Mouse (Mus musculus) T-helper 1 cell (primary cell): ENCODE measurements around the gene Tpst1.

Experiments
- in situ Hi-C: fragments of 300-600 bp; cut with MboI, MseI; formaldehyde crosslinking; loops from one replicate; pipeline ENCODE4 v1.15.1; 2025; ENCODE audit warnings: high pct_unique_total_duplicates

Tpst1 gene

DNA sequence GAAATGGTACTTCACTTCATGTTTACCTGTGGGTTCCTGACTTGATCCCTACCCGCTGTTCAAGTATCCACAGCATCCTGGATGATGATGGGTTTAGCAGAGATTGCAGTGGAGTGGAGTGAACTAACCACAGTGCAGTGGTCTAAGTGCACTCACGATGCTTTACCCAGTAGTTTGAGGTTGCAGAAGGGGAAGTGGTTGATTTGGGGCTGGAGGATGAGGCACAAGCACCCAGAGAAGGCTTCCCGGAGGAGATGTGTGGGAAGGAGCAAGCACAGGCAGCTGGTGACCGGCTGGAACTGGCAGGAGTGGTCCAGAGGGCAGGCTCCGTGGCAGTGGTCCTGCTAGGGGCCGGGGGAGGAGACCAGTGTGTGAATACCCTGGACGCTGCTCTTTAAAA, 16.1 kb downstream of the Tpst1 start:
- in situ Hi-C loops = no loop called here

DNA sequence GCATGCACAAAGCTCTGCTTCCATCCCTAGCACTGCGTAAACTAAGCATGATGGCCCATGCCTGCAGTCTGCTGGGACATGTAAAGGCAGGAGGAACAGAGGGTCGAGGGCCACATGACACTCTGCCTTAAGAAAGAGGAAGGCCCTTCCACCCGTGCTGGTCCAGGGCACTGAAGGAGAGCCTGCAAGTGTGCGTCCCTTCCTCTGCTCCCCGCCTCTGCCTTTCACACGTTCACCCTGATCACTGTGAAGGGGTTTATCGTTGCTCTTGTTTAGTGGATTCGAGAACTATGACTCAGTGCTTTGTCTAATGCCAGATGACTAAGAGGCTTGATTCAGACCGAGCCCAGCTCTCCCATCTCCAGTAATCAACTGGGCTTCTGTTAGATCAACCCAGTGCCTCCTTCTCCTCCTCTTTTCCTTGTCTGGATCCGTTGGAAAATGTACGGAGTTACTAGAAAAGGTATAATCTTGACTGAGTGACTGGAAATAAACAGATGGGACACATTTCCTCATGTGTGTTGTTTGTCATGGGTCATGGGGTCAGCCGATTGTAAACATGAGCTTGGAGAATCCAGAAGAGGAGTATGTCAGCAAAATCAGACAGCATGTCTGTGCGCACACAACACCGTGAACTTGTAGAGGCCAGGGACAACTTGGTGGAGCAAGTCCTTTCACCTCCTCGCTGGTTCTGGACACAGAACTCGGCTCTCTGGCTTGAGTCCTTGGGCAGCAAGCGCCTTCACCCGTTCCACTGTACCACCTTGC, 16.7 kb downstream of the Tpst1 start:
- in situ Hi-C loops = no loop called here

DNA sequence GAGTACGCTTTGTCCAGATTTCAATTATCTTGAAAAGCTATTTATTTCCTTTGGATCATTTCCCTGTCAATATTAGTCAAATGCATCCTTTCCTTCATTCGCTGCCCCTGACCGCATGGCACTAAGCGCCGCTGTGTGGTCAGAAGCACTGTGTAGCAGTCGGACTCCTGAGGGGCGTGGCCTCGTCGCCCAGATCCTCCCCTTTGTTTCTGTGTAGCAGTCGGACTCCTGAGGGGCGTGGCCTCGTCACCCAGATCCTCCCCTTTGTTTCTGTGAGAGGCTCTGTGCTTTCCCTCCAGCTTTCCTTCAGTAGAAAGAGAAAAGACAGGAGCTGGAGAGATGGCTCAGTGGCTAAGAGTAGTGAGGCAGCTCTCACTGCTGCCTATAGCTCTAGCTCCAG, 23.6 kb downstream of the Tpst1 start:
- in situ Hi-C loops = no loop called here

DNA sequence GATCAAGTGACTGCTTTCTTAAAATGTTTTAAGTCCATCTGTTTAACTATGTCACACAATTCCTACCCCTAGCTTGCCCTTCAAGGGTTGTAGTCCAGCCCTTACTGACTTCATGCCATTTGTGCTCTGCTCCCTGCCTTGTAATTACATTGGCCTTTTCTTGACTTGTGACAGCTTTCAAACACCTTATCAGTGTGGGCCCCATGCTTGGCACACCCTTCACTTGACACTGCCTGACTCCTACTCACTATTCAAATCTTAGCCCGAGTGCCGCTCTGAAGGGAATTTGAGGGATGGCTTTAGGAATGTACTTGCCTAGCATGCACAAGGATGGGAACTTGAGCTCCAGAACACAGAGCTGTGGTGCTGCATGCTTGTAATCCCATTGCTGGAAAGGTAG, 24.7 kb downstream of the Tpst1 start:
- in situ Hi-C loops = no loop called here

DNA sequence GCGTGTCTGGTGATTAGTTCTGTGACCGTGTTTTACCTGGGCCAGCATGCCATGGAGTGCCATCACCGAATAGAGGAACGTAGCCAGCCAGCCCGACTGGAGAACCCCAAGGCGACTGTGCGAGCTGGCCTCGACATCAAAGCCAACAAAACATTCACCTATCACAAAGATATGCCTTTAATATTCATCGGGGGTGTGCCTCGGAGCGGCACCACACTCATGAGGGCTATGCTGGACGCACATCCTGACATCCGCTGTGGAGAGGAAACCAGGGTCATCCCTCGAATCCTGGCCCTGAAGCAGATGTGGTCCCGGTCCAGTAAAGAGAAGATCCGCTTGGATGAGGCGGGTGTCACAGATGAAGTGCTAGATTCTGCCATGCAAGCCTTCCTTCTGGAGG, 28.6 kb downstream of the Tpst1 start:
- in situ Hi-C loops = no loop called here

DNA sequence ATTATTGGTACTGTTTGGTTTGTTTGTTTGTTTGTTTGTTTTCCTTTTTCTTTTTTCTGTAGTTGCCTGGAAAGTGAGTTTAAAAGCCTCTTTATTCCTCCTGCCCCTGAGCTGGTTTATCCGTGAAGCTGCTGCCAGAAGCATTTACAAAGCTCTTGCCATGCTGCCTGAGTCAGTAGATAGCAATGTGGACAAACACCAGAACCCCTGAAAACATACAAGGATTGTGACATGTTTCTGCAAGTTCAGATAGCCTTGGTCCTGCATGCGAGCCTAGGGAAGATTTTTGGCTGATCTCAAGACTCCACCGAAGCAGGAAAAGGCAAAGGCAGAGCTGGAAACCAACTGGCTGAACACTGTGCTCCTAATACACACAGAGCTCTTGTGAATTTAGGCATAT, 36.2 kb downstream of the Tpst1 start:
- in situ Hi-C loops = no loop called here

DNA sequence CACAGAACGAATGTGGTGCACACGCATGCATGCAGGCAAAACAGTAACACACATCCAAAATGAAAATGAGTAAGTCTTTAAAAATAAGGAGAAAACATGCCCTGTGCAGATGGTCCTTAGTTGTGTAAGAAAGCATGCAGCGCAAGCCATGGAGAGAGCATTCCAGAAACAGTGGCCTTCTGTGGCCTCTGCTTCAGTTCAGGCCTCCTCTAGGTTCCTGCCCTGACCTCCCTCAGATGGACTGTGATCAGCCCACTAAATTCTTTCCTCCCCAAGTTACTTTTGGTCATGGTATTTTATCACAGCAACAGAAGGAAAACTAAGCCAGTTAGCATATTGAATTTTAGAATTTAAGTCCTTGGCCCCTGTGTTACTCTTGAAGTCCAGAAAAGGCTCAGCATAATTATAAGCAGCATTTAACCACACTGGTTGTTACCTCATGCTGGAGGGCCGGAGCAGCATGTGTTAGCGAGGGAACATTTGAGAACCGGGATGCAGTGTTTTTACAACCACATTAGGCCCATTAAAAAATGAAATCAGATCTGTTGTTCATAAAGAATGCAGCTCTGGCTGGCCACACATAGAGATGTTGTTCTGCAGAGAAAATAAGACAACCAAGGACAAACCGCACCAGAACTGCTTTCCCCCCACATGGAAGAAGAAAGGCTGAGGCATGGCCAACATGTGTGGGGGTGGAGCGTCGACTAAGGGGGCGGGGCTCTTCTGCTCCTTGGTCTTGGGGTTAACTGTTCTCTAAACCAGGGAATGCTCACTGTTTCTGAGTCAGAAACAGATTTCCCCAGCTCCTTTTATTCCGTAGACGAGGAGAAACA, 37.7 kb downstream of the Tpst1 start:
- in situ Hi-C loops = no loop called here

DNA sequence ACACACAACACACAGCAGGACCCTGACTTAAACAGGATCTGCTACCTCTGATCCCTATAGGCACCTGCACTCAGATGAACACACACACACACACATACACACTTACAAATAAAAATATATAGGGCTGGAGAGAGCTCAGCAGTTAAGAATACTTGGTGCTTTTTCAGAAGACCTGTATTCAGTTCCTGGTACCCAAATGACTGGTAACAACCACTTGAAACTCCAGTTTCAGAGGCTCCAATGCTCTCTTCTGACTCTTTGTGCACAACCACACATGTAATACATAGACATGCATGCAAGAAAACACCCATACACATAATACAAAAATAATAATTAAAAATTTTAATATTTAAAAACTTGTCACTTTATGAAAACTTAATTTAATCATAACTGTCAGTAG, 39.5 kb downstream of the Tpst1 start:
- in situ Hi-C loops = no loop called here

DNA sequence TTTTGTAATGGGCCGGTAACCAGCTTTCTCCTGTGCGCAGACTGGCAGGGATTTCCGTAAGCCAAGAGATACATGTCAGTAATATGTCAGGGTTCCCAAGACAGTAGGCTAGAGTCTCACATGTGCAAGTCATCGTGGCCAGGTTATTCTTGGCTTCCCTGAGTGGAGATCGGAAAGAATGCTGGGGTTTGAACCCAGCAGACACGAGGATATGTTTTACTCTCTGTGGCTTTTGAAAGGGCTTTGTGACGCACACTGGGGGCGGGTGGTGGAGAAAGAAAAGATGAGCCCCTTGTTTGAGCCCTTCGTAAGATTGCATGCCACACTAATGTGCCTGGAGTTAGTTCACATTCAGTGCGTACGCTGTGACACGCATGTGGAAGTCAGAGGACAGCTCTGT, 43.0 kb downstream of the Tpst1 start:
- in situ Hi-C loops = no loop called here

DNA sequence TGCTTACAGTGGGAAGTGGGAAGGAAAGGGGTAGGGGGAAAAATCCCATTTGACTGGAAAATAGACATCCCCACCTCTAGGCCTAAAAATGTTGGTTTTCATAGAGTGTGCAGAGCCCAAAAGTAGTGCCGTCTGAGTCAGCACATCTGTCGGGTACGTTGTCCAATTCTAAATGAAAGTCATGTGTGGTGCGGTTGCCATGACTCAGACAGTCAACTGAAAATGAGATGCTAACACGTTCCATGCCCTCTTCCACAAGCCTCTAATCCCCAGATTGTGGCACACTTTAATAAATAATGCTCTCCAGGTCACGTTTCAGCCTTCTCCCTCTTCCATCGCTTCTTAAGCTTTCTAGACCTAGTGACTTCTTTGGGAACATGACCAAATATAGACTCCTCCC, 43.7 kb downstream of the Tpst1 start:
- in situ Hi-C loops = no loop called here

DNA sequence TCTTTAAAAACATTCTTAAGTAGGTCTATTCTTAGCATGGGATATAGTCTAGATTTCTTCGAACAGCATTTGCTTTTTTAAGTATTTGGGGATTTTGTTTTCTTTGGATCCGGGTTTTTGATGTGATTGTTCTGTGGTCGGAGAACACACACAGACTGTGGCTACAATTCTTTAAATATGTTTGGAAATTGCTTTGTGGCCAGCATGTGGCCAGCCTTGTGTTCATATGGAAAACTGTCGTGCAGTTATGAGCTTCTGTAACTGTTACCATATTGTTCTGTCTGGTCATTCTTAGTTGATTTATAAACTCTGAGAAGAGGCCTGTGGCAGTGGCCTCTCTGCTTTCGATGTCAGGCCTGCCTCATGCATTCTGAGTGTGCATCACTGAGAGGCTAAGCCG, 44.8 kb downstream of the Tpst1 start:
- in situ Hi-C loops = no loop called here

DNA sequence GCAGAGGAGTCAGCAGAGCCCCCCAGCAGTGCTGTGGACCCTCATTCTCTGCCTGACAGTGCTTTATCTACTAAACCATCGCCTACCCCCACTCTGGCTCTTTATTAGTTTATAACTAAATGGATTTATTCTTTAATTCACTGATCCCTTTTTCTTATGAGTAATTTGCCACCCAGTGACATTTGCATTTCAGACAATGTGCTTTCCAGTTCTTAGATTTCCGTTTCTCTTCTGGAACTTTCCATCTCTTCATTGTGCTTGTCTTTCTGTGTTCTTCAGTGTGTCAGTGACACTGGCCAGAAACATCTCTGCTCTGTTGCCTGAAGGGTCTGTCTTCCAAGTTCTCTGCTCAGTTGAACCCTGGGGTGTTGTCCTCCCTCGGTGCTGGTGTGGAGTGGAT, 46.1 kb downstream of the Tpst1 start:
- in situ Hi-C loops = no loop called here

DNA sequence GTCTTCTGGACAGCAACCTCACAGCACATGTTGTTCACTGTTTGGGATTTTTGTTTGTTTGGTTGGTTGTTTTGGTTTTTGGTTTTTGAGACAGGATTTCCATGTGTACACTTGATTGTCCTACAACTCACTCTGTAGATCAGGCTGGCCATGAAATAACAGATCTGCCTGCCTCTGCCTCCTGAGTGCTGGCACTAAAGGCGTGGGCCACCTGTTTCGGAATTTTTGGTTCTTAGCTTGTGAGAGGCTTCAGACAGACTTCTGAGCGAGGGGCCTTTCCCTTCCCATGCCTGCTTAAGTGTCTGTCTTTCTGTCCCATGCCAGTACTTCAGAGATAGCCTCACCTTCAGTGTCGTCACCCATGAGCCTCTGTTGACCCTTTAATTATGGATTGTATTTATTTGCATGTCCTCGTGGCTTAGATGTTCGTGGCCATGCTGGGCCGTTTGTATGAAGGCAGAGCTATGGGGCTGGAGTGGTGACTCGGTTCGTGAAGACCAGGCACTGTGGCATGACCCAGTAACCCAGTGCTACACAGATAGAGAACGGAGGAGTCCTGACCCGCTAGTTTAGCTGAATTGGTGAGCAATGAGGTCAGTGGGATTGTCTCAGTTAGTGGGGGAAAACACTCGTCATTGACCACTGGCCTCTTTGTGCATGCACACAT, 47.1 kb downstream of the Tpst1 start:
- in situ Hi-C loops = no loop called here

DNA sequence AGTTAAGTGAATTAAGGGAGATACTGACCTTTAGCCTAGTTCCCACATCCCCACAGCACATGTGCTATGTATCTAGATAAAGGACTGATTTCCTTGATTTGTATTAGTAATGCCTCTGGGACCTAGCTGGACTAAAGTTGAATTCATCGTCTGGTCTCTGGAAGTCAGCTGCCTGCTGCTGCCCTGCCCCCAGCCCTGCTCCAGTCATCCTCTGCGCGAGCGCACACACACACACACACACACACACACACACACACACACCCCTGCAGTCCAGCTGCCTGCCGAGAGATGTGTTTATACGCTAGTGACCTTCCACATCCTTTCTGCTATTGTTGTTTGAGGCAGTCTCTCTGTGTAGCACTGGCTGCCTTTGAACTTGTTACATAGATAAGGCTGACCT, 47.8 kb downstream of the Tpst1 start:
- in situ Hi-C loops = no loop called here

DNA sequence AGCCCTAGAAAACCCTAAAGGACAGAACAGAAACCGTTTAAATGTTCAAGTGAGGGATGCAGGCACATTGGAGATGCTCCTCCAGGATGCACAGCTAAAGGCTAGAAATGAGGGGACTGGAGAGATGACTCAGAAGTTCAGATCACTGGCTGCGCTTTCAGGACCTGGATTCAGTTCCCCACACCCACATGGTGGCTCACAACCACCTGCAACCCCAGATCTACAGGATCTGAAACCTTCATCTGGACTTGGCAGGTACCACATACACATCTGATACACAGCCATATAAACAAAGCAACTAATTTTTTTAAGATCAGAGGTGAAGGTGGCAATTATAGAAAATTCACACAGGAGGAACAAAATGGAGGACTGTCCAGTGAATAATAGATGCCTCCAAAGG, 49.2 kb downstream of the Tpst1 start:
- in situ Hi-C loops = no loop called here

DNA sequence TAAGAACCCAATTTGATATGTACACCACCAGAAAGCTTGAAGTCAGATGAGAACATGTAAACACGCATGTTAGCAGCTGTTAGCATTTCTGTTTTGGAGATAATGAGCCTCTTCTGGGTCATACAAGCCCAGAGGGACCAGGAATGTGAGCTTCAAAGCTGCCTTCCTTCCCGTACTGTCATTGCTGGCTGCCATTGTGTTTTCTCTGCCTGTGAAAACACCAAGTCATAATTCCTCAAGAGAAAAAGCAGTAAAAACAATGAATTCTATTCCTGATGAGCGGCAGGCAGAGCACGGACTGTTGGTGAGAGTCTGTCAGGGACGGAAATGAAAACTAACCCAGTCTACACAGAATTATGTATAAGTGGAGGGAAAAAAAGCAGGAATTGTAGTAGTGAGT, 51.1 kb downstream of the Tpst1 start:
- in situ Hi-C loops = no loop called here

DNA sequence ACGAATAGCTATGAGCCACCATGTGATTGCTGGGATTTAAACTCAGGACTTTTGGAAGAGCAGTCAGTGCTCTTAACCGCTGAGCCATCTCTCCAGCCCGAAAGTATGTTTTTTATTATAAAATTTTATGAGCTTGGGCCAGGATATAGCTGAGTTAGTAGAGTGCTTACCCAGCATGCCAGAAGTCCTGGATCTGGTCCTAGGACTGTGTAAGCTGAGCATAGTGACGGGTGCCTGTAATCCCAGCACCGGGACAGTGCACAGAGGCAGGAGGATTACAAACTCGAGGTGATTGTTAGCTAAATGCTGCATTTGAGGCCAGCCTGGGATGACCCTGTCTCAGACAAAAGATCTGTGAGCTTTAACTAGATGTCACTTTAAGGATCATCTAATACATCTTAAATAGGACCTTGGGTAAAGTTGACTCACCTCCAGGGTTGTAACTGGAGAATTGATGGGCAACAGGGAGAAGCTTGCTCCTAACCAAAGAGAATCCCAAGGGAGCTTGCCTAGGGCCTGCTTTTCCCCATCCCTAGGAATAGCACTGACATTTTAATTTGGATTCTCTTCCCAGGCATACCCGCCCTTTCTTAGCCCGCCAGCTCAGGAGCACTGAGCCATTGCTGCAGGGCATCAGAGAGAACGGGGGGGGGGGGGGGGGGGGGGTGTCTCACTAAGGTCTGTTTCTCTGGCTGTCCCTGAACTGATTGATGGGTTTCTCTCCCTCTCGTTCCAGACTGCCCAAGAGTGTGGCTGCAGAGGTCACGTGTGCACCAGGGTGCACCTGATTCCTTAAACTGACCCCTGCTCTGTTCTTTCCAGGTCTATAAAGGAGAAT, 55.8 kb downstream of the Tpst1 start:
- in situ Hi-C loops = no loop called here

DNA sequence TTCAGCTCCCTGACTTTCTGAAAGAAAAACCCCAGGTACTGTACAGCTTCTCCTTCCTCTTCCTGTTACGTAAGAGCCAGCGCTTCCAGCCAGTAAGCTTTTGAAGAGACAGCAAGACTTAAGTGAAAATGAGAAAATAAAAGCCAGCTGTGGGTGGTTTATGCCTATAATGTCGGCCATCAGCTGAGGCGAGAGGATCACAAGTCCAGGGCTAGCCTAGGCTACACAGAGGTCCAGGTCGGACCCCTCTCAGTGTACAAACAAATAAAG, 56.3 kb downstream of the Tpst1 start:
- in situ Hi-C loops = no loop called here

DNA sequence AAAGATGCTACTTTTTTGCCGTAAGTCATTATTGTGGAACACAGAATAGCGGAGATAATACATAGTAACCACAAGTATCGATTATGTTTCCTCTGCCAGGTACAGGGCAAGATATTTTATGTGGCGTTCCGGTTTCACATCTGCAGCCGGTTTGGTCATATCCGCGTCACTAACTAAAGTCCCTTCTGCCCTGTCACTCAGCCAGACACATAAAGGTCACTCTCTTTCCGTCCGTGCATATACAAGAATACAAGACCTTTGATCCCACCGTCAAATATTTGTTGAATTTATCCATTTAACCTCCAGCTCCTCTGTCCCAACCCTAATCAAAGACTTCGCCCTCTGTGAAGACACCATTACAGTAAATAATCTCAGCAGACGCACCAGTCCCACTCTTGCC, 63.5 kb downstream of the Tpst1 start:
- in situ Hi-C loops = loop anchor here (5.0 kb wide), 1 partner anchor 69 kb away; no protein-coding TSS in a partner anchor

DNA sequence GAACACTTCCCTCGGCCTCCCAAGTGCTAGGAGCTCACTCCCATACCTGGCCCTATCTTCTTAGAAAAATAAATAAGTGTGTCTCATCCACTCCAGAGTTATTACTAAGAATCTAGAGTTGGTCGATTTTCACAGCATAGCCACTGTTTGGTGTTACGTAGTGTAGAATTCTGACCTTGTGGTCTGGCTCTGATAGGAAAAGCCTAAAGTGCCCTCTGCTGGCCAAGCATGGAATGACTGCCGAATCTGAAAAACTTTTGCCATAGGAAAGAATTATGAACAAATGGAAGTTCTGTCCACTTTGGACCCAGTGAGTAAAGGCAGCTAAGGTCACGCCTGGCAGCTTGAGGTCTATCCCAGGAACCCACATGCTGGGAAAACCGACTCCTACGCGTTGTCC, 66.3 kb downstream of the Tpst1 start:
- in situ Hi-C loops = loop anchor here (5.0 kb wide), 1 partner anchor 72 kb away; no protein-coding TSS in a partner anchor

DNA sequence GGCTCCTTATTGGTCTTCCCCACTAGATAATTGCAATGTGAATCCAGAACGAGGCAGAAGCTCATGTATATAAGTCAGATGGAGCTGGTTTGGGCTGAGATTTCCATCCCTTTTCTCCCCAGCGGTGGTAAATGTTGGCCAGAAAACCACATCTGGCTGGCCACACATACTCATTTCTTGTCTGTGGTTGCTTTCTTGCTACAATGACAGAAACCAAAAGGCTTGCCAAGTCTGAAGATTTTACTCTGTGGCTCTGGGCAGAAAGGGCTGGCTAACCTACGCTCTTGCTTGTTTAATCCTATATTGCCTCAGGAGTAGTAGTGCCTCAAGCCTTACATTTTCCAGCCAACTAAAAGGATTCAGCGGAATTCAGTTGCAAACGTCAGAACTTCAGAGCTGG, 68.0 kb downstream of the Tpst1 start:
- in situ Hi-C loops = no loop called here

DNA sequence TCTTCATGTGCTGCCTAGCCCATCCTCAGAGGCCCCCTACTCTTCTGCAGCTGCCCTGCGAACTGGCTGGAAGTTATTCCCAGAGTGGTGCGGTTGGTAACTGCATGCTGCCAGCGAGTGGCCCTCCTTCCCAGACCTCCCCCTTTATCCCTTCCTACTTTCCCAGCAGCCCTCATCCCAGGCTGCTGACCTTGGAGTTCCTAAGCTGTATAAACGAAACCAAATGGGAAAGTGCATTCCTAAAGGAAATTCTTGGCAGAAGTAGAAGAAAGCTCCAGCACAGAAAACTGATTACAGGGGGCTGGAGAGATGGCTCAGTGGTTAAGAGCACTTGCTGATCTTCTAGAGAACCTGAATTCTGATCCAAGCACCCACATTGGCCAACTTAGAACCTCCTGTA, 68.9 kb downstream of the Tpst1 start:
- in situ Hi-C loops = no loop called here
